Comparison of ENCODE assay signal across 12 mouse cellular contexts in the genomic region with DNA sequence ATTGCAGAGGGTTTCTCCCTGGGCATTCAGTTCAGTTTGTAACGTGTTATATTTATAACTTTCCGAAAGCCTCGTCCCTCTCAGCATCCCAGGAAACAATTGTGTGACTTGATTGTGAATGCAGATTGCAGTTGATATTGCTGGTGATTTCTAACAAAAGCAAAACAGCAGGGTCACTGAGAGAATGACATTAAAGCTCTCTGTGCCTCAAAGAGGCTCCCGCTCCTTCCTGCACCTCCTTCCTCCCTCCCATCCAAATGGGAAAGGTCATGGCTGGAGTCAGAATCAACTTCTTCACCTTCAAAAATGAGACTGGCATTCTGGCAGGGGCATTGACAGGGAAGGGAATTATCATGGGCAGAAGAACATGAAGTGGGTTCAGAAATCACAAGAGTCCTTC.
"Had no signal": no experiment of that assay in that cellular context is flagged by ENCODE, and none has a peak within 500 bp of the region (broad histone marks: within the 10 kb centered on the region; RNA-seq: fewer than 3 reads in every experiment).

No protein-coding gene starts in this region.

- DNase-seq: retina, postnatal 1 day; right cerebral cortex, adult 18-20 months; right cerebral cortex, postnatal 14 days; right cerebral cortex, postnatal 25 days; right cerebral cortex, postnatal 4 days; spleen, adult 18-20 months; thymus, adult 18-20 months; thymus, adult 2 months; thymus, postnatal 14 days; thymus, postnatal 25 days; thymus, postnatal 36 days; thymus, postnatal 4 days had no signal
